Mouse (Mus musculus) MEL (cell line): ENCODE data around the gene Cacnb3. TPM values are rescaled to one million over a fixed set of nuclear protein-coding genes. Genes with fewer than 3 reads are reported as not detected.

Source experiments
- DNase-seq: peaks from one replicate; pipeline ENCODE4 v3.0.0; 2011; ENCODE audit warnings: low read depth, low spot score
- H3K27ac ChIP-seq: 2 replicates; pipeline ENCODE4 v1.5.1; 2012; ENCODE audit warnings: low read depth, mild to moderate bottlenecking, control low read depth, low read length, moderate library complexity; ENCODE audit not compliant: control insufficient read depth
- H3K27me3 ChIP-seq, 2 experiments: fragments of 150-350 bp in 1 of 2; sonication (generic) in 1 of 2; 2 replicates each; pipeline ENCODE4 v1.6.1; 2012; ENCODE audit warnings: low read length in 2 of 2, mild to moderate bottlenecking in 2 of 2, improper control_type of control experiment in 1 of 2, moderate library complexity in 1 of 2; ENCODE audit not compliant: insufficient read depth in 2 of 2, control insufficient read depth in 1 of 2
- H3K36me3 ChIP-seq, 2 experiments: 2 replicates each; pipeline ENCODE4 v1.6.1; 2012 to 2014; ENCODE audit warnings: low read length in 2 of 2, improper control_type of control experiment in 1 of 2, inconsistent platforms in 1 of 2, mild to moderate bottlenecking in 1 of 2; ENCODE audit not compliant: insufficient read depth in 2 of 2, control insufficient read depth in 1 of 2
- H3K4me1 ChIP-seq, 2 experiments: fragments of 150-350 bp in 1 of 2; sonication (generic) in 1 of 2; 2 replicates each; pipeline ENCODE4 v1.6.1; 2012; ENCODE audit warnings: low read length in 2 of 2, improper control_type of control experiment in 1 of 2, mild to moderate bottlenecking in 1 of 2; ENCODE audit not compliant: insufficient read depth in 2 of 2, control insufficient read depth in 1 of 2
- H3K4me3 ChIP-seq, 2 experiments: fragments of 150-350 bp in 1 of 2; sonication (generic) in 1 of 2; 2 replicates each; pipeline ENCODE4 v1.5.1; 2012; ENCODE audit warnings: low read depth in 2 of 2, low read length in 2 of 2, mild to moderate bottlenecking in 2 of 2, moderate library complexity in 2 of 2, control low read depth in 1 of 2, improper control_type of control experiment in 1 of 2; ENCODE audit not compliant: control insufficient read depth in 1 of 2, insufficient read depth in 1 of 2
- H3K79me2 ChIP-seq: 2 replicates; pipeline ENCODE4 v1.6.1; 2012; ENCODE audit warnings: mild to moderate bottlenecking, low read length, moderate library complexity; ENCODE audit not compliant: control insufficient read depth, poor library complexity, insufficient read depth
- H3K9ac ChIP-seq: 2 replicates; pipeline ENCODE4 v1.6.1; 2012; ENCODE audit warnings: low read depth, mild to moderate bottlenecking, control low read depth, low read length, moderate library complexity; ENCODE audit not compliant: control insufficient read depth, poor library complexity, severe bottlenecking
- H3K9me3 ChIP-seq: fragments of 150-350 bp; sonication (generic); replicated peaks from 2 replicates; pipeline ENCODE4 v1.6.1; 2012; ENCODE audit warnings: mild to moderate bottlenecking, low read length, improper control_type of control experiment, moderate library complexity; ENCODE audit not compliant: insufficient read depth
- BHLHE40 ChIP-seq: IDR thresholded peaks from 2 replicates; pipeline ENCODE4 v1.6.1; 2012; ENCODE audit warnings: low read depth, mild to moderate bottlenecking, inconsistent platforms, low read length, improper control_type of control experiment, borderline replicate concordance
- CHD1 ChIP-seq: IDR thresholded peaks from 2 replicates; pipeline ENCODE4 v1.6.1; 2012; ENCODE audit warnings: low read depth, mild to moderate bottlenecking, inconsistent platforms, low read length, improper control_type of control experiment
- CHD2 ChIP-seq: IDR thresholded peaks from 2 replicates; pipeline ENCODE4 v1.6.1; 2011; ENCODE audit warnings: low read length, improper control_type of control experiment
- CTCF ChIP-seq, 3 experiments: IDR thresholded peaks in 2 of 3; conservative IDR thresholded peaks in 1 of 3; 2 replicates each; pipeline ENCODE4 v1.5.1; 2011 to 2012; ENCODE audit warnings: low read length in 3 of 3, low read depth in 2 of 3, mild to moderate bottlenecking in 2 of 3, improper control_type of control experiment in 1 of 3, inconsistent platforms in 1 of 3, mixed read lengths in 1 of 3, moderate library complexity in 1 of 3; ENCODE audit not compliant: control insufficient read depth in 1 of 3, insufficient read depth in 1 of 3, poor library complexity in 1 of 3, severe bottlenecking in 1 of 3
- E2F4 ChIP-seq: IDR thresholded peaks from 2 replicates; pipeline ENCODE4 v1.6.1; 2011; ENCODE audit warnings: low read depth, low read length, improper control_type of control experiment, borderline replicate concordance
- ELF1 ChIP-seq: IDR thresholded peaks from 2 replicates; pipeline ENCODE4 v1.6.1; 2014; ENCODE audit warnings: low read depth, mild to moderate bottlenecking, inconsistent platforms, low read length, improper control_type of control experiment, moderate library complexity
- ETS1 ChIP-seq: IDR thresholded peaks from 2 replicates; pipeline ENCODE4 v1.6.1; 2012; ENCODE audit warnings: low read depth, mild to moderate bottlenecking, inconsistent platforms, low read length, improper control_type of control experiment, moderate library complexity
- GABPA ChIP-seq: IDR thresholded peaks from 2 replicates; pipeline ENCODE4 v1.6.1; 2012; ENCODE audit warnings: low read depth, mild to moderate bottlenecking, inconsistent platforms, low read length, improper control_type of control experiment, moderate library complexity
- GATA1 ChIP-seq: IDR thresholded peaks from 2 replicates; pipeline ENCODE4 v1.6.1; 2011; ENCODE audit warnings: low read depth, low read length, improper control_type of control experiment
- HCFC1 ChIP-seq: IDR thresholded peaks from 2 replicates; pipeline ENCODE4 v1.6.1; 2012; ENCODE audit warnings: low read depth, mild to moderate bottlenecking, inconsistent platforms, low read length, improper control_type of control experiment, moderate library complexity
- JUND ChIP-seq: IDR thresholded peaks from 2 replicates; pipeline ENCODE4 v1.6.1; 2011; ENCODE audit warnings: low read depth, mild to moderate bottlenecking, improper control_type of control experiment, low read length
- KAT2A ChIP-seq: conservative IDR thresholded peaks from 2 replicates; pipeline ENCODE4 v1.6.1; 2012; ENCODE audit warnings: low read depth, low read length, improper control_type of control experiment, inconsistent platforms
- MAFK ChIP-seq: IDR thresholded peaks from 2 replicates; pipeline ENCODE4 v1.6.1; 2011; ENCODE audit warnings: low read depth, mild to moderate bottlenecking, low read length, improper control_type of control experiment, borderline replicate concordance
- MAZ ChIP-seq: IDR thresholded peaks from 2 replicates; pipeline ENCODE4 v1.6.1; 2012; ENCODE audit warnings: low read depth, mild to moderate bottlenecking, inconsistent platforms, low read length, improper control_type of control experiment
- MXI1 ChIP-seq: IDR thresholded peaks from 2 replicates; pipeline ENCODE4 v1.6.1; 2011; ENCODE audit warnings: mild to moderate bottlenecking, low read depth, low read length, improper control_type of control experiment
- MYB ChIP-seq: IDR thresholded peaks from 2 replicates; pipeline ENCODE4 v1.6.1; 2011; ENCODE audit warnings: mild to moderate bottlenecking, low read depth, low read length, improper control_type of control experiment
- MYC ChIP-seq: IDR thresholded peaks from 2 replicates; pipeline ENCODE4 v1.6.1; 2011; ENCODE audit warnings: low read depth, mild to moderate bottlenecking, low read length, improper control_type of control experiment, moderate library complexity
- NELFE ChIP-seq: IDR thresholded peaks from 2 replicates; pipeline ENCODE4 v1.6.1; 2011; ENCODE audit warnings: low read depth, low read length, improper control_type of control experiment
- POLR2AphosphoS2 ChIP-seq: IDR thresholded peaks from 2 replicates; pipeline ENCODE4 v1.6.1; 2011; ENCODE audit warnings: low read length, improper control_type of control experiment
- POLR2AphosphoS5 ChIP-seq: IDR thresholded peaks from 2 replicates; pipeline ENCODE4 v1.6.1; 2012; ENCODE audit warnings: low read depth, borderline replicate concordance, mild to moderate bottlenecking, inconsistent platforms, low read length, moderate library complexity, mixed read lengths
- RAD21 ChIP-seq: IDR thresholded peaks from 2 replicates; pipeline ENCODE4 v1.6.1; 2011; ENCODE audit warnings: mild to moderate bottlenecking, low read depth, low read length, improper control_type of control experiment
- RCOR1 ChIP-seq: IDR thresholded peaks from 2 replicates; pipeline ENCODE4 v1.6.1; 2012; ENCODE audit warnings: low read depth, mild to moderate bottlenecking, inconsistent platforms, low read length, improper control_type of control experiment
- SIN3A ChIP-seq: IDR thresholded peaks from 2 replicates; pipeline ENCODE4 v1.6.1; 2012; ENCODE audit warnings: low read length, improper control_type of control experiment, inconsistent platforms
- SMC3 ChIP-seq: IDR thresholded peaks from 2 replicates; pipeline ENCODE4 v1.6.1; 2011; ENCODE audit warnings: low read depth, low read length, improper control_type of control experiment
- TAL1 ChIP-seq: IDR thresholded peaks from 2 replicates; pipeline ENCODE4 v1.6.1; 2012; ENCODE audit warnings: mild to moderate bottlenecking, inconsistent platforms, low read length, moderate library complexity, mixed read lengths
- UBTF ChIP-seq: IDR thresholded peaks from 2 replicates; pipeline ENCODE4 v1.6.1; 2012; ENCODE audit warnings: low read depth, mild to moderate bottlenecking, inconsistent platforms, low read length, improper control_type of control experiment, moderate library complexity, borderline replicate concordance; ENCODE audit not compliant: insufficient read depth
- USF2 ChIP-seq, 2 experiments: IDR thresholded peaks; 2 replicates each; pipeline ENCODE4 v1.6.1; 2011 to 2012; ENCODE audit warnings: improper control_type of control experiment in 2 of 2, low read length in 2 of 2, borderline replicate concordance in 1 of 2, inconsistent platforms in 1 of 2, low read depth in 1 of 2, mild to moderate bottlenecking in 1 of 2; ENCODE audit not compliant: insufficient read depth in 1 of 2
- ZMIZ1 ChIP-seq: IDR thresholded peaks from 2 replicates; pipeline ENCODE4 v1.6.1; 2012; ENCODE audit warnings: low read depth, mild to moderate bottlenecking, inconsistent platforms, low read length, improper control_type of control experiment, moderate library complexity
- polyA plus RNA-seq, 2 experiments: library from polyadenylated mRNA; stranded (reverse) in 1 of 2; unstranded in 1 of 2; fragments of >175 nt in 1 of 2; fragments of >200 nt in 1 of 2; gene quantifications; 2 replicates each; pipeline versions ENCODE4 v1.2.1 to v1.2.4; 2012; ENCODE audit warnings: low replicate concordance in 2 of 2, low read depth in 1 of 2; ENCODE audit not compliant: insufficient read length in 2 of 2, insufficient read depth in 1 of 2, missing spikeins in 1 of 2
- total RNA-seq: library from RNA; depleted of rRNA; stranded (reverse); fragments of 300-350 nt; gene quantifications from 2 replicates; pipeline ENCODE4 v1.2.3, GENCODE M21; 2012

Cacnb3 gene
- total and polyA plus RNA-seq, 3 experiments: 1.4 to 8.5 TPM; not detected in 1

DNA sequence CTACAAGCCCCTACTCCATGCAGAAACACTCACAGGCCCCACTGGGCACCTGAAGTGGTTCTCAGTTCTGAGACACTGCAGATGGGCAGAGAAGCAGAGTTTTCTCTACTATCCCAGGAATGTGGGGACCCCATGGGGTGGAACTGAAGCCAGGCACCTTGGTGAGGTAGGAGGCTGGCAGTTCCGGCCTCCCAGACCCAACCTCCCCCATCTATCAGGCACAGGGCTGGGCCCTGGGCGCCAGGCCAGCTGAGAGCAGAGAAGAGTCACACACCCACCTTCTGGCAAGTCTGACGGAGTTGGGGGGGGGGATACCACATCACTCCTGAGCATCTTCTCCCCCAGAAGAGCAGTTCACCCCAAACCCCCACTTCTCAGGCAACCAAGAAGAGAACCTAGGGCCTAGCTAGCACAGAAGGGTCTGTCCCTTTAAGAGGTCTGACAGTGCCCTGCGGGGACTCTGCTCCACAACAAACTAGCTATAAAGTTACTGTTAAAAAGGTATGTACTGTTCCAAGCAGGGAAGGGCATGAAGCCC is 27.6 kb upstream of the Cacnb3 start (continued):
- TF ChIP-seq GATA1: peak; percentile 46
- no peak for TF ChIP-seq MAFK
- peak; percentile 67; the same call in 1 of the 2 replicates for TF ChIP-seq RCOR1

DNA sequence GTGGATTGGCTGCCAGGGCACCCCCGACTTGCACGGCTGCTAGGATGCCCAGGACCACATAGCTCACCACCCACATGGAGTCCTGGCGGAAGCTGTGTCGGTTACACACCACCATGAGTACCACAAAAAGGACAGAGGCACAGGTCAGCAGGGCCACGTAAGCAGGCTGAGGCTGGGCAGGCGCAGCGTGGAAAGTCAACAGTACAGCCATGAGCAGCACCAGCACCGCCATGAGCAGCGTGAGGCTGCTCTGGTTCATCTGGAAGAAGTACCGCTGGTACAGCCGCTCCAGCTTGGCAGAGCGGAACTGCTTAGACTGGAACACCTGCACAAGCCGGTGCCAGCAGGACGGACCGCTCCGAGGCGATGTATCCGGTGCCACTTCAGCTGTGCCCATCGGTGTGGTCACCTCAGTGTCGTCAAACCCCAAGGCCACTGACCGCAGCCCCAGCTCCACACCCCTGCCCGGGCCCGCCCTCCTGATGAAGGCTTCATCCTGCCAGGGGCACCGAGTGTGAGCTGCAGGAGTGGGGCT is 26.5 kb upstream of the Cacnb3 start:
- peaks cover 16 to 53% of the 10 kb centered on the region in 2 experiments for H3K36me3 ChIP-seq
- peak overlapping the region; percentile 92; the same call in 1 of the 2 replicates for H3K27ac ChIP-seq
- no peak overlapping the region for H3K4me3 ChIP-seq
- no peak overlapping the region for H3K9ac ChIP-seq
- peaks cover 74% of the 10 kb centered on the region for H3K79me2 ChIP-seq
- H3K27me3 ChIP-seq: no peaks in the 10 kb centered on the region
- peaks cover 35 to 67% of the 10 kb centered on the region in 2 experiments for H3K4me1 ChIP-seq
- DNase-seq: no peak
- no peaks in the 10 kb centered on the region for H3K9me3 ChIP-seq
- no peak for TF ChIP-seq MXI1
- no peak for TF ChIP-seq RAD21
- TF ChIP-seq MAZ: no peak
- no peak for TF ChIP-seq CTCF (IDR thresholded peaks at IDR 0.05 in 2 of 3, conservative IDR thresholded peaks at IDR 0.05 in 1 of 3; ENCODE audit: control insufficient read depth in 1 of 3, insufficient read depth in 1 of 3, low read depth in 2 of 3, low read length in 3 of 3, poor library complexity in 1 of 3, severe bottlenecking in 1 of 3)
- TF ChIP-seq HCFC1: no peak
- no peak for TF ChIP-seq CHD1
- TF ChIP-seq ZMIZ1: no peak
- TF ChIP-seq POLR2AphosphoS5: no peak

DNA sequence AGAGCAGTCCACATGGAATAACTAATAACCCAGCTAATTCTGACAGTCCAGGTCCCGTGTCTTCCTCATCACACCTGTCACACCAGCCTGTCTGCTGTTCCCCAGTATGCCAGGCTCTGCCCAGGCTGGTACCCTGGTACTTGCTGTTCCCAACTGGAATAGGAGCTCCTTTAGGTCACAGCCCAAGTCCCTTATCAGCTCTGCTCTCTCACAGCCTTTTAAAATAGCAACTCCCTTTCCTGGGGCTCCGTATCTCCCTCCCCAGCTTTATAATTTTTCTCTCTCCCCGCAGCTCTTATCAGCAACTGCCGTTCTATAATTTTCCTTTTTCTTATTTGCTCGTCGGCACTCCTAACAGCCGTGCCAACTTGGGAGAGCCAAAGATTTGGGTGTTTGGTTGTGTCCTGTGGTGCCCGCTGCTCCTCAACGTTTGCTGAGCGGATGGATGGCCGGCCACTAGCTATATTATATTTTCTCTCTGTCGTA is 24.5 kb upstream of the Cacnb3 start:
- Histone ChIP-seq H3K79me2 (peaks cover 74% of the 10 kb centered on the region), H3K9me3 (no peaks in the 10 kb centered on the region), H3K9ac (peak overlapping the region; percentile 85), H3K27ac (peak overlapping the region; percentile 91), H3K4me3 (peak overlapping the region; percentile 81 to 98), H3K27me3 (no peaks in the 10 kb centered on the region), H3K36me3 (peaks cover 5 to 59% of the 10 kb centered on the region in 2 experiments), H3K4me1 (peaks cover 35 to 76% of the 10 kb centered on the region in 2 experiments)
- DNase-seq: peak; percentile 94
- peak; percentile 71; the same call in 1 of the 2 replicates for TF ChIP-seq POLR2AphosphoS2
- TF ChIP-seq BHLHE40: peak; percentile 82
- peak; percentile 74 for TF ChIP-seq CHD2
- TF ChIP-seq ELF1: peak; percentile 34; the same call in 1 of the 2 replicates
- no peak for TF ChIP-seq SMC3
- peak; percentile 97 for TF ChIP-seq RCOR1
- no peak for TF ChIP-seq MYC
- TF ChIP-seq ETS1: peak; percentile 99
- no peak for TF ChIP-seq RAD21
- peak; percentile 97 for TF ChIP-seq MAZ
- TF ChIP-seq USF2 (IDR thresholded peaks at IDR 0.05; ENCODE audit: borderline replicate concordance in 1 of 2, insufficient read depth in 1 of 2, low read depth in 1 of 2, low read length in 2 of 2): no peak
- TF ChIP-seq KAT2A: peak; percentile 47; the same call in 1 of the 2 replicates
- peak; percentile 73 for TF ChIP-seq JUND
- peak; percentile 99 for TF ChIP-seq GATA1
- peak; percentile 97 for TF ChIP-seq TAL1
- TF ChIP-seq E2F4: no peak
- no peak for TF ChIP-seq GABPA
- TF ChIP-seq CTCF (IDR thresholded peaks at IDR 0.05 in 2 of 3, conservative IDR thresholded peaks at IDR 0.05 in 1 of 3; ENCODE audit: control insufficient read depth in 1 of 3, insufficient read depth in 1 of 3, low read depth in 2 of 3, low read length in 3 of 3, poor library complexity in 1 of 3, severe bottlenecking in 1 of 3): no peak
- TF ChIP-seq ZMIZ1: peak; percentile 78; the same call in 1 of the 2 replicates
- no peak for TF ChIP-seq UBTF
- peak; percentile 98 for TF ChIP-seq SIN3A
- TF ChIP-seq NELFE: peak; percentile 71
- peak; percentile 98 for TF ChIP-seq MYB
